Mouse (Mus musculus) mature B cell (primary cell): ENCODE measurements around the gene Depdc5.

ENCODE experiments used
- in situ Hi-C: fragments of 300-500 bp; cut with MboI; formaldehyde crosslinking; loops from 2 replicates; pipeline ENCODE4 v1.14.3; 2019

Depdc5 gene

DNA sequence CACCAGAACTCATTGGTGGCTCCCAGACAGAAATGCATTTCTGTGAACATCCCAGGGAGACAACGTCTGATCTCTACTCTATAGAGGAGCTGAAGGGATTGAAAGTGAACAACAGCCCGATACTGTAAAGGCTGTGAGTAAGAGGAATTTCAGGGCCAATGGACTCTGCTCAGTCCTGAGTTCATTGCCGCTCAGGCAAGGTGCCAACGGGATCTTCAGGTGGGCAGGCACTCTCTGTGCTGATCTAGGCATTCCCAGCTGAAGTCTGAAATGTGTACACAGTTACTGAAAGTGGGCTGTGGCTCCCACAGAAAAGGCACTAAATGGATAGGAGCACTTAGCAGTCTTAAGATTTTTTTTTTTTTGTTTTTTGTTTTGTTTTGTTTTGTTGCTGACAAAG, 135.3 kb downstream of the Depdc5 start:
- in situ Hi-C loops = no loop called here

DNA sequence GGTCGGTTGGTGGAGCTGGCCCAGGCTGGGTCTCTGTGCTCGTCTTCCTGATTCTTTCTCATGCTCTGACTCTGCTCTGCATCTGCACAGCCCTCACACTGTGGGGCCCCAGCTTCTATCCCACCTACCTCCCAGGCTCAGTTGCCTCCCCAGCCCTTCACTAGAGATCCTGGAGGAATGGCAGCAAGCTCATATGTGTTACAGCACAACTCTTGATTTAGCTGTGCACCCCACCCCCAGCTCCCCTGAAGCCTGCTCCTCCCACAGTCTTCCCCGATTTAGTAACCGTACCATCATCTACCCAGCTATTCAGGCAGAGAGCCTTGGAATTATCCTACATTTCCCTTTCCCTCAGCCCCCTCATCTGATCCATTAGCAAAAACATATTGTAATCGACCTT, 137.6 kb downstream of the Depdc5 start:
- in situ Hi-C loops = no loop called here

DNA sequence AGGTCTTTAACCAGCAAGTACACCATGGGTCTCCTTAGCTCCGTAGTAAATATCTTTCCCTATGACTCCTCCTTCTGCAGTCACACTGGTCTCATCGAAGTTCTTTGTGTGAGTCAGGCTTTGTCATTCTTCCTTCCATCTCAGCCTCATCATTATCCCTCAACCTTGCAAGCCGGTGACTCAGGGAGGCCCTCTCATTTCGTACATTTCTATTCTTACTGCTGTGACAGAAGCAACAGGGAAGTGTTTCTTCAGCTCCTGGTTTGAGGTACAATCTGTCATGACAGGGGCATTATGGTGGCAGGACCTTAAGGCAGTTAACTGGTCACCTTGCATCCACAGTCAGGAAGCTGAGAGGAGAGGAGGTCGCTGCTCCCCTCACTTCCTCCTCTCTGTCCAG, 139.3 kb downstream of the Depdc5 start:
- in situ Hi-C loops = no loop called here

DNA sequence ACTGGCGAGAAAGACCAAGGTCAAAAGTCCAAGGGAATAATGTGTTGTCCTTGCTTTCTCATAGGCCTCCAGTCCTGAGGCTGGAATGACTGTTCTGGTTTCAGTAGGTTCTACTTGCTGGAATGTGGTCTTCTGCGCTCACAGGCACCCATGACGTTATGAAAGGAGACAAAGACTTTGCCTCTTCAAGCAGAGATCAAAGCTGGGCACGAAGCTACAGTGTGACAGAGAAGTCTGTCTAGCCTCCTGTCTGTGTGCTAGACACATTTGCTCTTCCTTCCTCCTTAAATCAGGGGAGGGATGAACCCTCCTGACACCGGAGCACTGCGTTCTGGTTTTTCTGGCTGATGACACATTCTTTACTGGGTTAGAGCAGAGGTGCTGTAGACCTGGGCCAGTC, 140.0 kb downstream of the Depdc5 start:
- in situ Hi-C loops = no loop called here

DNA sequence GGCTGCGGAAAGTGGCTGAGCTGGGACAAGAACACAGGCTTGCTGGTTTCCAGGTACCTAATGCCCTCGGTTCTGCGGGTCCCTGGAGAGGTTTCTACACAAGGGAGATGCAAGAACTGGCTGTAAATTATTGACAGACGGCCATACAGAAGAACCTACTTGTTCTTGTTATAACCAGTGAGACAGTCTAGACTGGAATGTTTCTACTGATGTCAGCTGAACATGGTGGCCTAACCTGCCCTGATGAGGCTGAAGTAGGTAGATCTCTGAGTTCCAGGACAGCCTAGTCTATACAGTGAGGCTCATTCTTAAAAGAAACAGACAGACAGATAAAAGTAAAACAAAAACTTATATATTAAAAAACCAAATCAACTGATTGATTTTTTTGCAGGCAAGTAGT, 140.6 kb downstream of the Depdc5 start:
- in situ Hi-C loops = no loop called here

DNA sequence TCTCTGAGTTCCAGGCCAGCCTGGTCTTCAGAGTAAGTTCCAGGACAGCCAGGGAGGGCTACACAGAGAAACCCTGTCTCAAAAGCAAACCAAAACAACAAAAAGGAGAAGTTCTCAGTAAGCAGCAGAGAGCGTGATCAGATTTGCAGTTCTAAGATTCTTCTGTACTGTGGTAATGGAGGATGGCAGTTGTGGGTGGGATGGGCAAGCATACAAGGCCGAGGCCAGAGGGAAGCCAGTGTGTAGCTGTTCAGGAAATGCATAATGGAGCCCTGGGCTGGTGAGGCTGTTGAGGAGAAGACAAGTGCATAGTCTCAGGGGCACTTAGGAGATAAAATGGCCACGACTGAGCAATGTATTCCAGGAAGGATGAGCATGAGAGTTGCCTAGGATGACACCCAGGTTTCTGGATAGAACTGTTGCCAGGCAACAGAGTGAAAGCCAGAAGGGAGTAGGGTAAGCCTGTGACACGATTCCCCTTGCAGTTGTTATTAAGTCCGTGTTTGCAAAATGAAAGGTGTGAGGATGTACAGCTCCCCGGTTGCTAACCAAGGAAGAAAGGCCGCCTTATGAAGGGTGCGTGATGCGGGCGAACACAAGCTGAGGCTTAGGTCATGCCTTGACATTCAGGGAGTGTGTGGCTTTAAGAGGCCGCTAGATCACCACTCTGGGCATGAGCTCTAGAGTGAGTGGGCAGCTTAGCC, 142.1 kb downstream of the Depdc5 start:
- in situ Hi-C loops = no loop called here

DNA sequence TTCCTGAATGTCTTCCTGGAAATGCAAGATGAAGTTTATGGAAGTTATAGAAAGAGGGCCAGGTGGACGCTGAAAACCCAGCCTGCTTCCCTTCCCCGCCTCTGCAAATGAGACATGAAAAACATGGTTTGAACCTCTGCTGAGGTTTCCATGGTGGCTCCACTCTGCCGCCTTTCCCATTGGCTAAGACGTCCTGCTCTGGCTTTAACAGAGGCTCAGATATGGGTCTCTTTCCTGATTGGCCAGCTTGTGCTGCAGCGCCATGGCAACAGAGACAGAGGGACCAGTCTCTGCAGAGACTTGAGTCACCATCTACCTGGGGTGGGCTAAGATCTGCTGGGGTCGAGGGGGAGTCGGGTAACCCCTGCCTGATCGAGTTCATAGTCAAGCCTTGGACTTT, 143.2 kb downstream of the Depdc5 start:
- in situ Hi-C loops = no loop called here

DNA sequence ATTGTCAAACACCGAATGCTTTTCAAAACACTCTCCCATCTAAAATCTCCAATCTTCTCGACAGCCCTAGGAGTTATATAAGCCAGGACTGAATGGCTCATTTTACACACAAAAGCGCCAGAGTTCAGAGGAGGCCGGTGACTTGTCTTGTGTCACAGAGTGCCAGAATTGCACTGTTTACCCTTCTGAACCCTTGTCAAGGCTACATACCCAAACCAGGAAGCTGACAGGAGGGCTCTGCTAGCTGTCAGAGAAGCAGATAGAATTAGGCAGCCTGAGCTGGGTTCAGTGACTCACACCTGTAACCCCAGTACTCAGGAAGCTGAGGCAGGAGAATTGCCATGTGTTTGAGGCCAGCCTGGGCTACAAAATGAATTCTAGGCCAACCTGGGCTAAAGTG, 143.9 kb downstream of the Depdc5 start:
- in situ Hi-C loops = no loop called here

DNA sequence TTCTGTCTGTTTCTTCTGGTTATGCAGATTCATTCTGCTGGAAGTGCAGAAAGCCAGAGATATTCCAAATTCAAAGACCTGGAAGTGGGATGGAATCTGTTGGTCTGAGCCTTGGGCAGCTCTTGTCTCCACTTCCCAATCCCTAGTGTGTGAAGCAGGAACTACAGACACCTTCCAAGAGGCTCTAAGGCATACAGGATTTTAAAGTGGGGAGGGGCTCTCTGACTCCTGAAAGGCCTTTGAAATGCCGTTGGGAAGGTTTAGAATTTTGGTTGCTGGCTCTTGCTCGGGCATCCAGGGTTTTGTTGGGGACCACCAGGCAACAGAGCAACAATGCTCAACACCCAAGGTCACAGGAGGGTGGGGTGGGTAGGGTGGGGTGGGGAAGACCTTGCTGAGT, 145.8 kb downstream of the Depdc5 start:
- in situ Hi-C loops = no loop called here

DNA sequence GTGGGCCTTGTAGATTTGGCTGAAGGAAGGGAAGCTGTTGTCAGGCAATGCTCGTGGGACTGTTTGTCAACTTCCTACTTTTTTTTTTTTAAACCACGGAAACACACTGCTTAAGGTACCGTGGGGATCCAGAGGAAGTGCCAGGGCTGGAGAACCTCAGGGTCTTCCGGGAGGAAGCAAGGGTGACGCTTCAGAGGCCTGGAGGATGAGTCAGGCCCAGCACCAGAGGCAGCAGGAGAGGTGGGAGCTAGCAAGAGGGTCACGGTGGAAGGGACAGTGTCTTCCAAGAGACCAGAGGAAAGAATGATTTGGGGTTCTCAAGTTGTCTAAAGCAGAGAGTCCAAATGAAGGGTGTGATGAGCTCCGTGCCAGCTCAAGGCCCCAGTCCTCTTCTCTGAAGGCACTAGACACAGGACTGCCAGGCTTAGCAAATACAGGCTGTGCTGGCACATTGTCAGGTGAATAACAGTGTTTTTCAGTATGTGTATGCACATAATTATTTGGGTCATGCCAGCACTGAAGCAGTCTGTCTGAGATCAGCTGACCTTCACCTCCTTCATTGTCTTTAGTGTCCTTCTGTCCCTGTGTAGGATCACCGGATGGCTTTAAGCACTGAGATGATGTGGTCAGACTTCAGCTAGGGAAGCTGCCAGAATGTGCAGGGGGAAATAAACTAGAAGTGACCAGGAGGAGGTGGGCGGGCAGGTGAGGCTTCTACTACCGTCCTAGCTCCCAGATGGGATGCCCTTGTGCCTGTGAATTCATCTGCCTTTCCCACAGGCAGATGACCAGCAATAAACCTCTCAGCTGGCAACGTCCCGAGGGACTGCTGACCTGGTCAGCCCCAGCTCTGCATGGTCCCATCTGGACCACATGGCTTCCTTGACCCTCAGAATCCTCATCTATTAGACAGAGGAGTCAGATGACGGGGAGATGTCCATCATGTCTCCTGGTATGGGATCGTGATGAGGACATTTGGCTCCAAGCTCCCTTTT, 146.6 kb downstream of the Depdc5 start:
- in situ Hi-C loops = no loop called here

DNA sequence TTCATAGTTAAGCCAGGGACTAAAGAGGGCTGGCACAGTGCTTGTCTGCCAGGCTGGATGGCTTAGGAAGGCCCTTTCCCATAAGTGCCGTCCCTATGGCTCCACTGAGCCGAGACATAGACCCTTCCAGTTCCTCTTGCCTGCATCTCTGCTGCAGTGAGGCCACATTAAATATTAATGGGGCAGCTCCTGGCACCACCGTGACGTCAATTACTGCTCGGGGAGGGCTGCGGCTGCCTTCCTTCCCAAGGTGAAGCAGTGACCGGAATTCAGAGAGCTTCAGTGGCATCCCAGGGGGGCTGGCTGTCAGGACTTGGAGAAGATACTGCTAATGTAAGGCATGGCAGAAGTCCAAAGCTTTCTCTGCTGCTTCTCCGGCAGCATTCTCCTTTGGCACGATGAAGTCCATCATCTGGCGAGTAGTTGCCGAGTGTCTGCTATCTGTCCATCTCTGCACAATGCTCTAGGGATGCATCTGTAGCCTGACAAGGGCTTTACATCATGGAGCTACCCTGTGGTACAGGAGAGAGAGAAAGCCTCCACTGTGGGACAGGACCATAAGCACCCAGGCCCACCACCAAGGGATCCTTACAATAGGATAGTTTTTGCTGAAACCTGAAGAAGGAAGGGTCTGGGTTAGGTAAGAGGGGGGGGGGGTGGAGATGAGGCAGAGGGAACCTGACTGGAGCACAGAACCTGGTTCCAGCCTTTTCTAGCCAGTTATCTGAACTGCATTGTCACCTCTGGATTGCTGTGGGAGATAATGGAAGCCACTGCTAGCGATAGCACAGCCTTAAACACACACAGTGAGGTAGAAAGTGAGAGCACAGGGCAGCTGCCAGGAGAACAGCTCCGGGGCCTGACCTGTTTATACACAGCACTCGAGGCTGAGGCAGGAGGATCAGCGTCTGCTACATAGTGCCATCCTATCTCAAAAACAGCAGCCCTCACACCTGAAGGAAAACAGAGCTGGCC, 147.9 kb downstream of the Depdc5 start:
- in situ Hi-C loops = no loop called here

DNA sequence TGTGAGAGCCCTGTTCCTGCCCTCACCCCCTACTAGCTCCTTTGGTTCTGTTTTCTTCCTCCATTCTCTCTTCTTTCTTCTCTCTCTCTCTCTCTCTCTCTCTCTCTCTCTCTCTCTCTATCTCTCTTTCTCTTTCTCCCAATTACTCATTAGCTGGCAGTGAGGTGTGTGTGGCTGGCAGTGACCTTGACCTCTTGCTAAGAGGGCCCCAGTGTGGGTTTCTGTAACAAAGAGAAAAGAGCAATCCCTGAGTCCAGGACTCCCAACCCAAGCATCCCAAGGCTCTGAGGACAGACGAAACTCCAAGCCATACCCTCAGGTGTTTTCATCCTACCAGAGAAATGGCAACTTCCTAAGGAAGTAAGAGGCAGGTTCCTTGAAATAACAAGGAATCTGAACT, 150.6 kb downstream of the Depdc5 start:
- in situ Hi-C loops = no loop called here

DNA sequence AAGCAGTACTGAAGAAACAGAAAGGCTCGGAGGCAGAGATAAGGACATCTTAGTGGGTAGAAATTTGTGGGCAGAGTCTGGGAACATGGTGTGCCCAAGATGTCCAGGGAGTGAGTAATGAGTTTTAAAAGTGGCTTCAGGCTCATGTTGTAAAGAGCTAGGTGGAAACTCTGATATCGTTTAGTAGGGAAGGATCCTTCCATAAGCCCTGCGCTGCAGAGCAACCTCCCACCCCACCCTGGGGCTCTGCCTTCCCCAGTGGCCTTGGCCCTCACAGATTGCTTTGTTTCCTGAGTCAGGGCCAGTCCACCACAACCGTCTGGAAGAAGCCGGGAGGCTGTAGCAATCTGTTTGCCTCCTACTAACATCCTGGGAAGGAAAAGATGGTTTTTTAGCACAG, 152.1 kb downstream of the Depdc5 start:
- in situ Hi-C loops = no loop called here

DNA sequence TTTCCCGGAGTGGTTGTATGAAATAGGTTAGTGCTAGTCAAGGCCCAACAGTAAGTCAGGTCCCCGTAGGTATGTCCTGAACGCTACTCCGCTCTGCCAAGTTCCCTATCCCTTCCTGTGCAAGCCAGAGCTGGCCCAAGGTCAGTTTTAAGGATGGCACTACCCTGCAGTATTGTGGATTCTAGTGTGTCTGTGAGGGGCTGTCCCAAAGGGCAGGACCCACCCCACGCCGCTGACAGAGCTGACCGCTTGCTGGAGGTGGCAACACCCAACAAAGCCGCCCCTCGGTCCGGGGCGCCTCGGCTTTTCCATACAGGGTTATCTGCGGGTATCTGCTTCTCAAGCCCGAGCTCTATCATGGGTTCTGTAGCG, 154.7 kb downstream of the Depdc5 start:
- in situ Hi-C loops = no loop called here

DNA sequence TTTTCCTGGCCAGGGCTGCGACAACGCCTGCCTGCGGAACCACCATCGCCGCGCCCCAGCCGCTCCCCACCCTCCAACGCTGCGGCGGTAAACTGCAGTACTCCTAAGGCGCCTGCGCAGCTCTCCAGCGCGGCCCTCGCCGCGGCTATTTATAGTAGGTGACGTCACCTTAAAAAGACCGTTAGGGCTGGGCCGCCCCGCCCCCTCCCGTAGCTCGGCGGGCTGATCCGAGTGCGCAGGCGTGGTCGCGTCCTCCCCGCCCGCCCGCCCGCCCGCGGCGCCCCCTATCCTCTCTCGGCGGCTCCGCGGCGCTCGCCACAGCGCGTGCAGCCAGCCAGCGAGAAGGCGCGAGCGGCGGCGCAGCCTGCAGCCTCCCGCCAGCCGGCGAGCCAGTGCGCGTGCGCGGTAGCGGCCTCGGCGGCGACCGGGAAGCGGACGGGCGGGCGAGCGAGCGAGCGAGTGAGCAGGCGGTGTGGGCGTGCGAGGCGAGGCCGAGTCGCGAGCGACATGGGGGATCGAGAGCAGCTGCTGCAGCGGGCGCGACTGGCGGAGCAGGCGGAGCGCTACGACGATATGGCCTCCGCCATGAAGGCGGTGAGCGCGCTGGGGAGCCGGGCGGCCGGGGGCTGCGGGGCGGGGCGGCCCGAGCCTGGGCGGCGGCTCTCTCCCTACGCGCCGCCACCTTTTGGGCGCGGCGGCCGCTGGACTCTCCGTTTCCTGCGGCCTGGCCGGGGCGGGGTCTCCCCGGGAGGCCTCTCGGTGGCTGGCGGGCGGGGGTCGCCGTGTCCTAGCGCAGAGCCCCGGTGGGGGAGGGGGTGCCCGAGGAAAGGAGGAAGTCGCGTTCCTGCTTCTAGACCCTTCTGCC, 155.3 kb downstream of the Depdc5 start, which contains the start of gene Ywhah:
Ywhah (plus strand) TSS at position 256 of the 865 bp plus-strand sequence.
- in situ Hi-C loops = no loop called here

DNA sequence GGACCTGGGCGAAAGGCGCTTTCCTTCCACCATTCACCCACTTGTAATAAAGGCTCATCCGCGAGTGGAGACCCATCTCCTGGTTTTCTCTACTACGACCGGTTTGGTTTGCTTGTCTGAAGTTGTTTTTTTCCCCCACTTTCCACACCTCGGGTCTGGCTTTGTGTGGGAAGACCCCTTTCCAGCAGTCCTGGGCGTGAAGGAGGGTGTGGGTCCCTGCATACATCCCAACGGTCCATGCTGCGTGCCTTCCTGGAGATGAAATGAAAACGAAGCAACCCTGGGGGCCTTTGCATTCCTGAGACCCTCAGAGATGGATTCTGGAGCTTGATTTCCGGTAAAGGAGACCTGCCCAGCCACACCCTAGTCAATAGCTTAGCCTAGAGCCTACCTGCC, 155.9 kb downstream of the Depdc5 start:
- in situ Hi-C loops = no loop called here

DNA sequence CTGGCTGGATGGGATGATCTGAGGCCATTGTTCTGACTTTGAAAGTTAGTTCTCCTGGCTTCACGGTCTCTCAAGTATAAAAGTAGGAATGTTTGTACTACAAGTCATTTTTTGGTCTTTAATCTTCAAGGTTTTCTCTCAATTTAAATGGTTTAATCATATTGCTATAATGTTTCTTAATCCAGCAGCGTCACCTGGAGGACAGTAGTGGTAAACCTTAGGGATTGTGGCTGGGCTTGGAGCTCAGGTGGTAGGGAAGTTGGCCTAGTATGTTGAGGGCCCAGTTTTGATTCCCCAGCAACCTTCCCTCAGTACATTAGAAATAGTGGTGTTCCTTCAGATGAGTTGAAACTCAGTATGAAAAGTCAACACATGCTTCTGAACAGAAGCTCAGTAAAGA, 158.1 kb downstream of the Depdc5 start:
- in situ Hi-C loops = loop anchor here (10.0 kb wide), 1 partner anchor 87 kb away; no protein-coding TSS in a partner anchor

DNA sequence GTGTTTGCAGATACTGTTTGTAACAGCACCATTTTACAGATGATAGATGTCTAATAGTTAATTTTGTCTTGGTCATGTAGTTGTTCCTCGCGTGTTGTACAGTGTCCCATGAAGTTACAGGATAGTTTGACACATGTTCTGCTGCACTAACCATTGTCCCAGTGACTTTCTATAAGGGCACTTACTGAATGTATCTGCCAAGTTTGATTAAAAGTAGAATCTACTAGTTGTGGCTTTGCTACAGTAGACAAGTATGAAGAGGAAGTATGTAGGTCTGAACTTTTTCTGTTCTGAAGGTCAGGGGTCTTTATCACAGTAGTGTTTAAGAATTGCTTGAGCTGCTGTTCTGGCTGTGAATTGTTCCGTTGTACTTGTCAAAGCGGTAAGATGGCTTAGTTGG, 159.8 kb downstream of the Depdc5 start:
- in situ Hi-C loops = loop anchor here (10.0 kb wide), 1 partner anchor 89 kb away; no protein-coding TSS in a partner anchor

DNA sequence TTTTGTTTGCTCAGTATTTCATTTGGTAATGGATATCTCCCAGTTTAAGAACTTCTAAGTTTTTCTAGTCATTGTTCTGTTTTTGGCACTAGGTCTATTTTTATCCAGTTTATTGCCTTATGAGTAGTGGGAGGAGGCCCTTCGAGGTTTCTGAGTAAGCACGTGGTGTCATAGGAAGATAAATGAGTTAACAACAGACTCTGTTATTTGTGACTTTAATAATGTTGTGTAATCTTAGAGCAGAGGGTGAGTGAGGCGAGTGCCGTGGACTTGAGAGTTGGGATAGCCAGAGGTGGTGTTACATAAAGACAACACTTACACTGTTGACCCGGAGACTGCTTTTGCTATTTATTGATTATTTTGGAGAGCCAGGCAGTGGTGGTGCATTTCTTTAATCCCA, 161.0 kb downstream of the Depdc5 start:
- in situ Hi-C loops = loop anchor here (10.0 kb wide), 1 partner anchor 90 kb away; no protein-coding TSS in a partner anchor

DNA sequence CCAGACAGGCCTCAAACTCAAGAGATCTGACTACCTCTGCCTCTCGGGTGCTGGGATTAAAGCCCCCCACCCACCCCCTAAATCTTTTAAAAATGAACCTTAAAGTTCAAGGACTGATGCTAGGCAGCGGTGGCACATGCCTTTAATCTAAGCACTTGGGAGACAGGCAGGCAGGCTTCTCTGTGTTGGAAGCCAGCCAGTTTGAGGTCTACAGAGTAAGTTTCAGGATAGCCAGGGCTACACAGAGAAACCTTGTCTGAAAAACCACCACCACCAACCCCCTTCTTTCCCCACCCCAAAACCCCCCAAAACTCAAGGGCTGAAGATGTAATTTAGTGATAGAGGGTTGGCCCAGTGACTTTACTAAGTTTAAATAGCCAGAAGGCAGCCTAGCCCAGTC, 165.2 kb downstream of the Depdc5 start:
- in situ Hi-C loops = loop anchor here (10.0 kb wide), 1 partner anchor 94 kb away; no protein-coding TSS in a partner anchor
